Mouse (Mus musculus) neural tube, embryonic 10.5 days (tissue): ENCODE measurements around the gene Porcn.

ENCODE experiments used
- DNase-seq: peaks from one replicate; pipeline ENCODE4 v3.0.0-alpha.2; 2017; ENCODE audit warnings: low spot score; ENCODE audit errors: extremely low spot score

The Porcn gene

GRCm38 (mm10) chrX:8206694-8207197 lies 421 bp upstream of the Porcn start:
- DNase-seq = no peak

GRCm38 (mm10) chrX:8205551-8205950 lies 774 bp downstream of the Porcn start:
- DNase-seq = no peak

- no peak for DNase-seq
Measured at GRCm38 (mm10) chrX:8205088-8205487, 1.2 kb downstream of the Porcn start.

DNA sequence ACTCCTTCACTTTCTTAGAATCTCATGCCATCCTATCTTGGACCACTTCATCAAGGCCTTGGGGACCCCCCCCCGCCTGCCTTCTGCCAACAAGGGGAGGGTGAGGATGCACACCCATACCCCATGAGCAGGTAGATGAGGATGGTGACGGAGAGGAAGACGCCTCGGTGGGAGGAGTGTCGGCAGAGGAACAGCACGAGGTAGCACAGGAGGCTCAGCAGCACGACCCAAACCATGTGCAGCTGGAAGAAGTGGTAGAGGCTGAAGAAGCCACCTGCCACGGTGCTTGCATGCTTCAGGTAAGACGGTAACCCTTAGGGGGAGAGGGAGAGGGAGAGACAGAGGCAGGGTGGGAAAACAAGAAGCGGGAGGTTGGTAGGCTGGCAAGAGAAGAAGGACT lies 2.2 kb downstream of the Porcn start:
- no peak for DNase-seq

DNA sequence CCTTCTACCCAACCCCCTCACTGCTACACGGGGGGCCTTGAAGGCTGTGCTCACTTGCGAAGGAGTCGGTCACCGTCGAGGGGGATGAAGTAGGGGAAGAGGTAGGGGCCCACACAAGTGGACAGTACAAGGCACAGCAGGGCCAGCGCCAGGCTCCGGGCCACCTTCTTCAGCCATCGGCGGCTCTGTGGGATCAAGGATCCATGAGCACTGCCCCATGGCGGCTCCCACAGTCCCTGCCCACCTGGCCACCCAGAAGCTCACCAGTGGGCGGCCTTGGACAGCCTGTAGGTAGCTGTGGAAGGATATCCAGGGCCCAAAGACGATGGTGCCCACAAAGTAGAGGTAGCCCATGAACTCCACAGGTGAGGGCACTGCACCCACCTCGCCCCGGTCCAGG lies 3.2 kb downstream of the Porcn start:
- DNase-seq = no peak

GRCm38 (mm10) chrX:8193419-8193723 lies 13.0 kb downstream of the Porcn start, which contains the start of gene Ebp:
Gene Ebp (minus strand): TSS chrX:8193512.
- no peak for DNase-seq

DNA sequence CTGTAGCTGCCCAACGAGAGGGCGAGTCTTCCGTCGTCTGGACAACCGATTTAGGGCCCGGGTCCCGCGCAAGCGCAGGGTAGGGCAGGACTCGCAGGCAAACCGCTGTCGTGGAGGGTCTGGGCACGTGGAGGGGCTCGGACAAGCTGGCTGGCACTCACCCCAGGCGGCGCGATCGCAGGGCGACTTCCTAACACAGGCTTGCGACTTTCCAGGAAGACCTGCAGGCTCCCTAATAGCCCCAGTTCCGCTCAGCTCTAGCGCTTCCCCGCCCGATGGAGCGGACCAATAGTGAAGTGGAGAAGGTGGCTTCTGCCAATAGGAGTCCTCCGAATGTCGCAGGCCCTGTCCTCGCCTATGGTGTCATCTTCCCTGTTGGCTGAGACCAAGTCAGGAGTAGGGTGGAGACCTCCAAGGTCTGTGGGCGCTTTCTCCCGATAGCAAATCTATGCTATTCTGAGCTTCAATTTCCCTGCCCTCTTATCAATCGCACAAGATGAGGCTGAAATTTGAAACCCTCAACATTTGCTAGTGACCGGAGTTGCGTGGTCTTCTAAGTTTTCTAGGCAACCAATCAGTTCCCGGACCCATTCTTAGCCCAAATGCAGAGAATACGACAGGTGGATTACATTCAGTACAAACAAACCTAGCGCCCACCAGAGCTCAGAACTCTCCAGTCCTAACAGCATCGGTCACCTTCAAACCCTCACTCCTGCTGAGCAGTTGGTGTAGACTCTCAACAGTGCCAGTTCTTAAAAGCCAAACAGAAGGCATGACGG lies 13.5 kb downstream of the Porcn start:
- DNase-seq = peak; percentile 78

DNA sequence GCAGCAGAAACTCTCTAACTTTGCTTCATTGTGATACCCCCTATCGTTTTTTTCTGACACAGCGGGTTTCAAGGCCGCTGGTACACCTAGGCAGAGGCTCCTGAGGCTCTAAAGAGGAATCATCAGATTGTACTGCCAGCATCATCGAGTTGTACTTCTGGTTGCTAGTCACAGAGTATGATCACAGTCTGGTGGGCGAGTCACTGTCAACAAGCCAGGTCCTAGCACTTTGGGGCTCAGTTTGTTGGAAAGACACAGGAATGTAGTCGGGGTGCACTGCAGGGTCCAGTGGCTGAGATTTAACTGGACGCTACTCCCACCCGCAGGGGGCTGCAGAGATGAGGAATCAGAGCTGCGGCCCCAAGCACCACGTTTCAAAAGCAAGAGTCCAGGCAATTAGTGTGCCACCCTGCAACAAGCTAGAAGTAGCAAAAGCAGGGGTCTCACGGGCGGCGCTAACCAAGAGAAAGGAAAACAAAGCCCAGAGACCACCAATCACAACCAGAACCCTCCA lies 14.1 kb downstream of the Porcn start:
- DNase-seq = no peak

DNA sequence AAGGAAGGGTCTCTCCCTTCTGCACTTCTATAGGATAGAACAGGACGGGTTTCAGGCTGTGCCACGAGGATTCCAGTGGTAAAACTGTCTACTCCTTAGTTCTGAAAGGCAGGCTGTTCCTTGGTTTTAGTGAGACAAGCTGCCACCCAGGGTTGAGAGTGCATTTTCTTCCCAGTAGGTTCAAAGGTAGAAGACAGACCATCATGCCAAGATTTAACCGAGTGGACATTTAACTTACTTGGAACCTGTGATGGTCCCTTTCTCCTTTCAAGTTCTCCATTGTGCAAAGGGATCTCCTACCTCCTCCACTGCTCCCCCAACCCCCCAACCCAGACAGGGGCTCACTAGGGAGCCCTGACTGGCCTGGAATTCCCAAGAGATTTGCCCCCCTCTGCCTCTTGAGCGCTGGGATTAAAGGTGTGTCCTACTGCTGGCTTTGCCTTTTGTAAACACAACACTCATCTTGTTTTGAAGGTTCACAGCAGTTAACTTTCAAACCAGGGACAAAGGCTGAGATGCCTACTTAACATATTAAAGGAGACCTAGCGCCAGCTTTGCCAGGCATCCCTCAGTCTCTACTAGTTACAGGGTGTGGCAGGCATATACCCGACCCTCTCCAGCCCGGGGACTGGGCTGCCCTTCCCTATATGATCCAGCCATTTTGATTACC lies 23.3 kb downstream of the Porcn start:
- DNase-seq = no peak

DNA sequence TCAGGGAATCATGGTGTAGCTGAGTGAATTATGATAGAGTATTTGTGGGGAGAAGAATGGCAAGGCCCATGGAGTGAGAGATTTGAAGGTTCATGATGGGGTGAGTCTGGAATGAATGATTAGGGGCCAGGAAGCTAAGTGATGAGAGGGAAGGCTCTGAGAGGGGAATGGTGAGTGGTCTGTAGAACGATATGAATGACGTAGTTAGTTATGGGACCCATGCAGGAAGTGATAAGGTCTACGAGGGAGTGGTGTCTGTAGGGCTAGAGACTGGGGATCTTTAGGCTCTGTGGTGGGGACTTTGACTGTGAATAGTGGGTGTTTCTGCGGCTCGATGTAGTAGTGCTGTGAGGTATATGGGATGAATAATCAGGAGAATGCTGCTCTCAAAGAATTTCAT lies 26.7 kb downstream of the Porcn start:
- no peak for DNase-seq

- no peak for DNase-seq
Measured at GRCm38 (mm10) chrX:8178871-8179270, 27.5 kb downstream of the Porcn start.

GRCm38 (mm10) chrX:8175504-8176385 lies 30.6 kb downstream of the Porcn start, which contains the start of gene Tbc1d25:
Gene Tbc1d25 (minus strand): TSS chrX:8176181.
- DNase-seq = peak; percentile 71

- no peak for DNase-seq
Measured at GRCm38 (mm10) chrX:8175169-8175503, 31.2 kb downstream of the Porcn start.

DNA sequence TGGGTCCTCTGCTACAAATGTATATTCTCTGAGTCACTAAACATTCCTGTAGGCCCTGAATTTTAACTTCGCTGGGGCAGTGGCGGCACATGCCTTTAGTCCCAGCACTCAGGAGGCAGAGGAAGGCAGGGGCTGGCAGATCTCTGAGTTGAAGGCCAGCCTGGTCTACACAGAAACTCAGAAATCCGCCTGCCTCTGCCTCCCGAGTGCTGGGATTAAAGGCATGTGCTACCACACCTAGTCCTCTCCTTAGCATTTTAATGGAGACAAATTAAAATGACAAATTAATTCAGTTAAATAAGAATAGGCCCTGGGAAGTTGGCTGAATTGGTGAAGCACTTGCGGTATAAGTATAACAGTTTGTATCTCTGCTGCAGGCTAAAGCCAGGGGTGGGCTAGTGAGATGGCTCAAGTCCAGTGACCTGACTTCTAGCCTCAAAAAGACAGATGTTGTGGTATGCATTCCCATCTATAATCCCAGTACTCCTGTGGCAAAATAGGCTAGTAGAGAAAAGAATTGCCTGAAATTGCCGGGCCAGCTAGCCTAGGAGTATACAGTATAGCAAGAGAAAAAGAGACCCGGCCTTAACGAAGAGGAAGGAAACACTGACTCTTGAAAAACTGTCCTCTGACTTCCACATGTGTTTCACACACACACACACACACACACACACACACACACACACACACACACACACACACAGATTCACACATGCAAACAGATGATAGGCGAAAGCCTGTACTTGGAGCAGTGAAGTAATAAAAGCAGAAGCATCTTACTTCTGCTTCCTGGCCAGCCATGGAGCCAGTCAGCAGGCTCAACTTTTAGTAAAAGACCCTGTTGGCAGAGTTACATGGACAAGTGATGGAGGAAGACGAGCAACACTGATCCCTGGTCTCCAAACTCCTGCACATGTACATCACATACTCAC lies 38.3 kb downstream of the Porcn start:
- DNase-seq = no peak

DNA sequence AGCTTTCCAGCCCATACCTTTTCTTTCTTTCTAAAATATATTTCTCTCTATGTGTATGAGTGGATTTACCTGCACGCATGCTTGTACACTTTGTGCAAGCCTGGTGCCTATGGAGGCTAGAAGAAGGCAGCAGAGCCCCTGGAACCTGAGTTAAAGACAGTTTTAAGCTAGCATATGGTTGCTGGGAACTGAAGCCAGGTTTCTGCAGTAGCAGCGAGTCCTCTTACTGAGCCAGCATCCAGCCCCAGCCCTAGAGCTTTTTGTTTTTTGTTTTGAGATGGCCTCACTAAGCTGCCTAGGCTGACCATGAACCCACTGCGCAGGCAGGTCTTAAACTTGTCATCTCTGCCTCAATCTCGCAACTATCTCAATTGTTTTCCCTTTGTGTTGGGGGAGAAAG lies 41.9 kb downstream of the Porcn start:
- DNase-seq = no peak

DNA sequence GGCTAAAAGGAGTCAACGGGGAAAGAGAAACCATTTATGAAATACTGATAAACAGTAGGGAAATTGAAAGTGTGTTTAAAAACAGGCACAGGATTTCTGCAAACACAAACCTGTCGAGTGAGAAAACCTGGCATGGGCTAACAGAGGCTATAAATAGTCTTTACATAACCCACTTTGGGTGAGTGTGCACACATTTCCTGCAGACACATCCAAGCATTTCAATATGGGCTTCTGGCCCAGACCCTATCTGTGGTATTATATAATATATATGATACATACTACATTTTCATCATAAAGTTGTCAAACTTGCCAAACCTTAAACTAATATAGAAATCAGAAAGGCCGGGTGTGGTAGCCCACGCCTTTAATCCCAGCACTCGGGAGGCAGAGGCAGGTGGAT lies 43.2 kb downstream of the Porcn start:
- no peak for DNase-seq

DNA sequence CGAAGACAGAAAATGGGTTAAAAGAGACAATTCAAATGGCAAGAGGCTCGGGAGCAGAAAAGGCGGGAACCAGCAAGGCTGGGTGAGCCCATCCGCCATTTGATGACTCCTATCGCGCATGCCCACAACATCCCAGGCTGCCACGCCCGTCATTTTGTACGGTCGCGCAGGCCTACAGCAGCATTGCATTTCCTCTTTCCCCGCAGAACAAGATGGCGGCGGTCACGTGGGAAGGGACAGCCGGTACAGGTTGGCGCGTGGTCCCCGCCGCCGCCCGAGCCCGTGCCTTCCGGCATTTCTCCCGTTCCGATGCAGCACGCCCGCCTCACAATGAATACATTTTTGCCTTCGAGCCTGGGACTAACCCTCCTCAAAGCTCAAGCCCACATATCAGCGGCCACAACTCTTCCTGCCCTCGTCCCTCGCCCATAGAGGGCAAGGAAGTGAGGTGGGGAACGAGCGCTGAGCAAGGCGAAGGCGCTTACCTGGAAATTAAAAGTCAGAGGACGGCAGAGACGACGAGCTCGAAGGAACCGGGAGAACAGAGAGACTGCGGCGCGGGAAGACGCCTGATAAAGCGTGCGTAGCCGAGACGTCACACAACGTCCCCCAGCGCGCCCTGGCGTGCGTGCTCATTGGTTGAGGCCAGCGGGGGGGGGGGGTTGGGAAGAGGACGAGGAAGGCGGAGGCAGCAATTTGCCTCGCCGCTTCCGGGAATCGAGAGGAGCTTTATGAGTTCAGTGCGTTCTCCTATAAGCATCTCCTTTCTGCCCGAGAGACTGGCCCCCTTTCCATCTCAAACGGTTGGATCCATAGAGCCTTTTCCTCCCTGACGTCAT lies 61.0 kb downstream of the Porcn start, which contains the start of gene Rbm3:
Gene Rbm3, minus strand, starts transcription at position 728 of the 839 bp plus-strand sequence.
- DNase-seq = peak; percentile 79
